Mouse (Mus musculus) lung, embryonic 14.5 days (tissue): ENCODE measurements at regions not wholly inside any gene's neighbourhood (a gene's known extent, or its start where the extent isn't known, plus 50 kb on each side); places are given as distances from the start of the nearest gene placed in this dataset.

ENCODE experiments used
- ATAC-seq: fragments of 200-750 bp; cut with Nextera tagmentation; 2 replicates; pipeline ENCODE4 v1.8.0; 2017; ENCODE audit warnings: mild to moderate bottlenecking, moderate TSS enrichment, moderate library complexity; ENCODE audit not compliant: insufficient read depth
- DNase-seq: peaks from one replicate; pipeline ENCODE4 v3.0.0-alpha.2; 2015
- H3K27ac ChIP-seq: fragments of 300-500 bp; sonication (generic); 2 replicates; pipeline ENCODE4 v1.5.1; 2014; ENCODE audit warnings: low read depth, mild to moderate bottlenecking, moderate library complexity
- H3K27me3 ChIP-seq: fragments of 300-500 bp; sonication (generic); 2 replicates; pipeline ENCODE4 v1.6.1; 2014; ENCODE audit warnings: low read length, control low read depth; ENCODE audit not compliant: insufficient read depth
- H3K36me3 ChIP-seq: fragments of 300-500 bp; sonication (generic); 2 replicates; pipeline ENCODE4 v1.6.1; 2014; ENCODE audit warnings: control low read depth; ENCODE audit not compliant: insufficient read depth
- H3K4me1 ChIP-seq: fragments of 300-500 bp; sonication (generic); 2 replicates; pipeline ENCODE4 v1.6.1; 2014; ENCODE audit warnings: antibody characterized with exemption, control low read depth; ENCODE audit not compliant: insufficient read depth
- H3K4me2 ChIP-seq: fragments of 300-500 bp; sonication (generic); 2 replicates; pipeline ENCODE4 v1.6.1; 2014; ENCODE audit warnings: mild to moderate bottlenecking
- H3K4me3 ChIP-seq: fragments of 300-500 bp; sonication (generic); 2 replicates; pipeline ENCODE4 v1.5.1; 2014; ENCODE audit warnings: low read depth, low read length
- H3K9ac ChIP-seq: fragments of 300-500 bp; sonication (generic); 2 replicates; pipeline ENCODE4 v1.6.1; 2014
- H3K9me3 ChIP-seq: fragments of 300-500 bp; sonication (generic); 2 replicates; pipeline ENCODE4 v1.6.1; 2016; ENCODE audit warnings: low read depth, low read length, control low read depth
- CTCF ChIP-seq: IDR thresholded peaks from 2 replicates; pipeline ENCODE4 v1.5.1; 2016; ENCODE audit warnings: antibody characterized with exemption, low read depth
- WGBS: fragments of 180-500 bp; shearing (Covaris S2); extraction: QIAGEN DNeasy Blood & Tissue Kit; methylation state at CpG from one replicate; pipeline ENCODE4 v1.1.7; 2014; 5-methylcytosine and 5-hydroxymethylcytosine counted together

DNA sequence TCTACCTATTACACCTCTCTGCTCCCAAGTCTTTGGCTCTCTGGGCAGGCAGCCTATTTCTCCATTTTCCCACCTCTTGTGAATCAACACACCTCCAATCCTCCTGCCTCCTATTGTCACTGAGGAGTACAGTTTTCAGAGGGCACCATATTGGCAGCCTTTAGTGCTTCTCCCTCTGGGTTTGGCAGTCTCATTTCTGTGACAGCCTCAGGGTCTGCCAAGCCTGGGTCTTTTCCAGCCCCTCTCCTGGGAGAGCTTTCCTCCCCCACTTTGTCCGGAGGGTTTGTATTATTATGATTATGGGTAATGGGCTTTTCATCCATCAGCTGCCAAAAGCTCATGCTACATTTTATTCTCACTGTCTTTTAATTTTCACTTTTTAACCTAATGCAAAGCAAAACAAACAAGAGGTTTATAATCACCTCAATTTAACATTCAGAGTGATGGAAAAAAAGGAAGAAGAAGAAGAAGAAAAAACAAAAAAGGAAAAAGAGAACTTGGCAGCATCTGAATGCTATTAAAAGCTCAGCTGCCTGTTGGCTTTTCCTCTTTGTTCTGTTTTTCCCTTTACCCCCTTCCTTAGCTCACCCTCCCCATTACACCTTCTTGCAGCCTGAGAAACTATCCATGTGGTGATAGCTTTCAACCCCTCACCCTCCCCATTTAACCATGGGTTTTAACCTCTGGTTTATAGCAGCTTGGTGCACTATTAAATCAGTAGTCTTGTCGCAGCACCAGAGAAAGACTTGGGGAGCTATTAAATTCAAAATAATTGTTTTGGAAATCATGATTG is 790.5 kb upstream of the Cdh8 start:
- Histone ChIP-seq H3K9ac (no peak overlapping the region), H3K4me2 (no peak overlapping the region), H3K4me3 (no peak overlapping the region), H3K9me3 (no peaks in the 10 kb centered on the region), H3K4me1 (no peaks in the 10 kb centered on the region), H3K27me3 (no peaks in the 10 kb centered on the region), H3K27ac (no peak overlapping the region), H3K36me3 (no peaks in the 10 kb centered on the region)
- DNase-seq, result no peak
- TF ChIP-seq CTCF, result no peak
- WGBS, result 52% methylated on average over 2 of the region's 2 CpGs
- no peak for ATAC-seq

DNA sequence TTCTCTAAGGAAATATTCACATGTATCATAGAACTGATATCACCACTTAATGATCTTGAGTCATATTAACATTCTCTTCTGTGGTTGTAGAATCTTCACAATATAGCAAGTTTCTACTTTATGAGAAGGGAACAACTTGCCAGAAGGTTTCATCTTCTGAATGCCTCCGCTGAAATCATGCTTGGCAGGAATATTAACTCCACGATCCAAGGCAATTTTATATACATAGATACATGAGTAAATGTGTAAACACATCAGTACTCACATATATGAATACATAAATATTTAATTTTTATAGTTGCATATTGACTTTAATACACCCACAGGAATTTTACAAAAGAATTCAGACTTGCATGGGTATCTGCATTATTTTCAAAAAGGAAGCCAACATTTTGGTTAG is 777.0 kb upstream of the Cdh8 start:
- Histone ChIP-seq H3K9me3 (no peaks in the 10 kb centered on the region), H3K27me3 (no peaks in the 10 kb centered on the region), H3K36me3 (no peaks in the 10 kb centered on the region), H3K4me1 (no peaks in the 10 kb centered on the region), H3K4me3 (no peak overlapping the region), H3K9ac (no peak overlapping the region), H3K27ac (no peak overlapping the region), H3K4me2 (no peak overlapping the region)
- ATAC-seq (peak; percentile 47; the same call in 1 of the 2 replicates), DNase-seq (peak; percentile 57)
- 45% methylated on average over 2 of the region's 2 CpGs for WGBS
- TF ChIP-seq CTCF, result no peak

DNA sequence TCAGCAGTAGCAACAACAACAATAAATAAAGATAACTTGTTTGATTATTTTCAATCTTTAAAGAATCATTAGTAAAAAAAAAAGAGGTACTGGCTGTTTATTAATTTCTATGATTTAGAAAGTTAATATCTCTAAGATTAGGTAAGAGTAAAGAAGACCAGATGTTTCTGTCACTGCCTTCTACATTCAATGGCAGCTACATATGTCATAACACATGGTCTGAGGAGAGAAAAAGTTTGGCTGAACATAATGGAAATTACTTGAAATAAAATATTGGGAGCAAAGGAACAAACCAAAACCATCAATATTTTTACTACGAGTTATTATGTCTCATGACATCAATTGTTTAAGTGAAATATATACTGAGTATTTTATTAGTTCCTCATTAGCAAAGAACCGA is 774.4 kb upstream of the Cdh8 start:
- DNase-seq, result peak; percentile 55
- no peak overlapping the region for H3K4me2 ChIP-seq
- no peaks in the 10 kb centered on the region for H3K36me3 ChIP-seq
- H3K4me1 ChIP-seq, result no peaks in the 10 kb centered on the region
- H3K27me3 ChIP-seq, result no peaks in the 10 kb centered on the region
- TF ChIP-seq CTCF, result no peak
- ATAC-seq, result 0 out of 2 replicates have a peak, but pooled peaks have one; percentile 51
- no peak overlapping the region for H3K4me3 ChIP-seq
- 45% methylated on average over 2 of the region's 2 CpGs for WGBS
- H3K27ac ChIP-seq, result no peak overlapping the region
- no peak overlapping the region for H3K9ac ChIP-seq
- no peaks in the 10 kb centered on the region for H3K9me3 ChIP-seq

DNA sequence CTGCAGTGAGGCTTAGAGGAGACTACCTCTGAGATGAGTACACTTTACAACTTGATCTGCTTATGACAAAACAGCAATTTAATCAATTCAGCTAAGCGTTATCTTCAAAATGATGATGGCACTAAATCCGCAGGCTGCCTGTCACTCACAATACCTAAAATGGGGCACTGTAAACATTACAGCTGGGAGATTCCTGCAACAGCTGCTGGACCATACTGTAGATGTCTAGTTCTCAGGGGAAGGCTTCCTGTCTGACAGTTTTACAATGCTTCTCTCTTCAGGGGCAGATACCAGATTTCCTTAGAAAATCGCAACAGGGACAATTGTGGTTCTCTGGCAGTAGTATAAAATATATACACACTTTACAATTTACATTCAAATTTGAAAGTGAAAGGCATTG is 771.7 kb upstream of the Cdh8 start:
- no peaks in the 10 kb centered on the region for H3K36me3 ChIP-seq
- H3K27ac ChIP-seq, result no peak overlapping the region
- DNase-seq (peak; percentile 7), ATAC-seq (no peak)
- H3K9me3 ChIP-seq, result no peaks in the 10 kb centered on the region
- no peak overlapping the region for H3K4me3 ChIP-seq
- H3K4me2 ChIP-seq, result no peak overlapping the region
- H3K27me3 ChIP-seq, result no peaks in the 10 kb centered on the region
- WGBS, result 50% methylated on average over 3 of the region's 3 CpGs
- no peak for TF ChIP-seq CTCF
- H3K4me1 ChIP-seq, result no peaks in the 10 kb centered on the region
- H3K9ac ChIP-seq, result no peak overlapping the region

DNA sequence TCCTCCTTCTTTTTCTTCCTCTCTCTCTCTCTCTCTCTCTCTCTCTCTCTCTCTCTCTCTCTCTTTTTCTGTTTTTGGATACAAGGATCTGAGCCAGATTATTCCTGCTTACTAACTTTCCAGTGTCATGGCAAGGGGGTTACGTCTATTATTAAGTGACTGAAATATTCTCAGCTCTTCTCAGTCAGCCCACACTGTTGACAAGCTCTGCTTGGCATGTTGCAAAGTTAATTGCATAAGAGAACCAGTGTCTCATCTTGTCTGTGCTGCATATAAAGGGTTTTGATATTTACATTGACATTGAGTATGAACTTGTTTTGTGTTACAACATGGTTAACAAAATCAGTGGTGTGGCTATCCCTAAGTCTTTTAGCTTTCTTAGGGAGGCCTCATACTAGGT is 760.2 kb upstream of the Cdh8 start:
- Histone ChIP-seq H3K9me3 (no peaks in the 10 kb centered on the region), H3K4me3 (no peak overlapping the region), H3K27ac (no peak overlapping the region), H3K27me3 (no peaks in the 10 kb centered on the region), H3K4me1 (no peaks in the 10 kb centered on the region), H3K9ac (no peak overlapping the region), H3K4me2 (no peak overlapping the region), H3K36me3 (no peaks in the 10 kb centered on the region)
- TF ChIP-seq CTCF, result no peak
- DNase-seq, result no peak
- ATAC-seq, result no peak
- WGBS, result 78% methylated on average over 1 of the region's 1 CpGs

DNA sequence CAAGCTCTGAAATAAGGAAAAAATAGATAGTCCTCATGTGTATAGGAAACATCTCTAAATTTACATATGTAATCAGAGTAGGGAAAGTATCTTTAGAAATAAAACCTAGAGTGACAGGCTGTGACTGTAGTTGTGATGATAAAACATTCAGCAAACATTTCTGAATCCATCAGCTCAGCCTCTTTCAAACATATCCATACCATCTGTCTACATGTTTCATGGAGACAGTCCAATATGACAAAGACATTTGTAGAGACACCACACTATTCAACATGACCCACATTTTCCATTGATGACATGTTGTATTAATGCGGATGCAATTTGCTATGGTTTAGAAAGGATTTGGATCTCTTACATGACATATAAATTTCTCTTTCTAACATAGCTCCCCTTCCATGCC is 729.1 kb upstream of the Cdh8 start:
- ATAC-seq, result no peak
- H3K9ac ChIP-seq, result no peak overlapping the region
- H3K4me1 ChIP-seq, result no peaks in the 10 kb centered on the region
- no peak for DNase-seq
- H3K27ac ChIP-seq, result no peak overlapping the region
- no peaks in the 10 kb centered on the region for H3K27me3 ChIP-seq
- H3K4me2 ChIP-seq, result no peak overlapping the region
- TF ChIP-seq CTCF, result no peak
- no peaks in the 10 kb centered on the region for H3K36me3 ChIP-seq
- no peak overlapping the region for H3K4me3 ChIP-seq
- WGBS, result 92% methylated on average over 1 of the region's 1 CpGs
- no peaks in the 10 kb centered on the region for H3K9me3 ChIP-seq

DNA sequence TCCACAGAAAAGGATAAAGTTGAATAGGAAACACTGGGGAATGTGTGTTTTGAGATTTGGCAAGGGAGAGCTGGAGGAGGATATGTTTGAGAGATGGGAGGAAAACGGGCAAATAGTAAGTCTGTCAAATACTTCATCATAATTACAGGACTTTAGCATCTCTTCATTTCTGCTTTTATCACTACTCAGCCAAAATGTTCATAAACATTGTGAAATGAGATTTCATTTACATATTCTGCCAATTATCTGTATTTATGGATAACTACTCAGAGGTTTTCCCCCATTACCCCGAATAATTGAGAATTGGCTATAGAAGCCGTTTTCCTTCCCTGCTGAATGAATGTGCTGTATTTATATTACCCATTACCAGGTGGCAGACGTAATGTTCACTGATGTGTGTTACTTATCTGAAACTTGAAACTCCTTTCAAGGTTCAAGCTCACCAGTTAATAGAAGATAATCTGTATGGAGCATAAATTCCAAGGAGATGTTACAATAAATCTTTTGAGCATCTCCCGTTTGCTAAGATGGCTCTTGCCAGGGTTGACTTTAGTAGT is 727.9 kb upstream of the Cdh8 start:
- H3K9me3 ChIP-seq, result no peaks in the 10 kb centered on the region
- DNase-seq (no peak), ATAC-seq (no peak)
- 62% methylated on average over 5 of the region's 5 CpGs for WGBS
- H3K27me3 ChIP-seq, result no peaks in the 10 kb centered on the region
- no peak for TF ChIP-seq CTCF
- no peaks in the 10 kb centered on the region for H3K36me3 ChIP-seq
- no peaks in the 10 kb centered on the region for H3K4me1 ChIP-seq
- H3K4me2 ChIP-seq, result no peak overlapping the region
- no peak overlapping the region for H3K4me3 ChIP-seq
- no peak overlapping the region for H3K9ac ChIP-seq
- no peak overlapping the region for H3K27ac ChIP-seq
